Mouse (Mus musculus) c-Kit-negative CD71-positive TER-119-positive erythroid progenitor cells, embryonic 14.5 days (primary cell): ENCODE results near the gene Tmem270.
"Not testable (repeated sequence)": the region's sequence is repeated elsewhere in the genome, so short reads cannot be mapped to it uniquely, and the experiment has no call there.

Experiments
- DNase-seq: peaks from one replicate; pipeline ENCODE4 v3.0.0-alpha.2; 2013; ENCODE audit warnings: low read depth, low spot score

Tmem270 gene

DNA sequence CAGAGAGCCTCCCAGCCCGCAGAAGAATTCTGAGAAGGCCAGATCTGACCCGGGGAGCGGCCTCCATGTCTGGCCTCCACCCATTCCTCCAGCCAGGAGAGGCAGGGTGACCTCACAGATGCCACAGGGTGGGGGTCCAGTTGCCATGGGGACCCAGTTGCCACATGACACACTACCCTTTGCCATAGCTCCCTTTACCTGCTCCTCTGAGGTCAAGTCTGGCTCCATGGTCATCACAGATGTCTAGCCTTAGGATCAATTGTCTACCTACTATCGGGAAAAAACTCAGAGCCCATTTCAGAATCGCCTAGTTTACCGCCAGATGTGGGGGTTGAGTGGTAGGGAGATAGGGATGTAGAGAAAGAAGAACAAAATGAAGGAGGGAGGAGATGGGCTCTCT, at the start of gene Tmem270:
Tmem270 (minus strand) TSS at position 101 of the 400 bp plus-strand sequence.
- DNase-seq: no peak

DNA sequence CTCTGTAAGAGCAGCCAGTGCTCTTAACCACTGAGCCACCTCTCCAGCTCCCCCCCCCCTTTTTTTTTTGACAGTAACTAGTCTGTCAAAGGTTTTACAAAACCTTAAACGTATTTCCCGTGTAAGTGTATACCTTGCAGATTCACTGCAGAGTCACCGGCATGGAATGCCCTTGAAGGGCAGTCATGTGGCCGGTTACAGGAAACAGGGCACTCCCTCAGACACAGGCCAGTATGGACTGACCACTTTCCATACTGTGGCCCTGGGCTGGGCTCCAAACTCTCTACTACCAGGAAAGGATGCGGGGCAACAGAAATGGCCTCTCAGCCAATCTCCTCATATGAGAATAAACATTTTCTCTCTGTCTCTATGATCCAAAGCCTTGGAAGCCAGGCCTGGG, 49.0 kb upstream of the Tmem270 start:
- DNase-seq: no peak

DNA sequence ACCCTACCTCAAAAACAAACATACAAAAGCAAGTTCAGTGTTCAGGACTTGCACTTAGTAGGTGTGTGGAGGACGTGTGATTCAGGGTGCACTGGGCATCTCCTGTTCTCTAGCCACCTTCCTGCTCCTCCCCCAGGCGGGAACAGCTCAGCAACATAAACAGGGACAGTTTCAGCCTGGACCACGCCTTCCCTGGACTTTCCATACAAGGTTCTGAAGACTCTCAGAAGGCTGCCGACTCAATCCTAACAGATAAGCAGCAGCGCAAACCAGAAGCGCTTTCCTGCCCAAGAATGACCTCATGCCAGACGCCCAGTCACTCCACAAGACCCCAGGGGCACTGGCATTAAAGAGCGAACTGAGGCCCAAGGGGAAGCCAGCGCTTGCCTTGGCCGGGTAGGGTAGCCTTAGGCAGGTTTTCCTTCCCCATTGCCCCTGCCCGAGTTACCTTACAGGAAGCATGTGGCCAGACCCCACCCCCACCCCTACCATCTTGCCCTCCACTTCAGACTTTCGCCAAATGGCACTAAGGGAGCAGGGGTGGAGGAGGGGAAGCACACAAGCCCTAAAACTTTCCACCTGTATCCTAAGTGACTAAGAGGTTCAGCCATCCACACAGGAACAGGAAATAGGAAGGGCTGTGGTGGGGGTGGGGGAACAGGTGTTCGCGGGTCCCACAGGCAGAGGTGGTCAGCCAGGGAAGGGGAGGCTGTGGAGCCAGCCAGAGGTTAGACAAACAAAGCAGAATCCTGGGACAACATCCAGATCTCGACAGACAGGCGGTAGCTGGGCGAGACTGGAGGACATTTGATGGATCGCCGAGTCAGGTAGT, 44.7 kb upstream of the Tmem270 start:
- DNase-seq: no peak

DNA sequence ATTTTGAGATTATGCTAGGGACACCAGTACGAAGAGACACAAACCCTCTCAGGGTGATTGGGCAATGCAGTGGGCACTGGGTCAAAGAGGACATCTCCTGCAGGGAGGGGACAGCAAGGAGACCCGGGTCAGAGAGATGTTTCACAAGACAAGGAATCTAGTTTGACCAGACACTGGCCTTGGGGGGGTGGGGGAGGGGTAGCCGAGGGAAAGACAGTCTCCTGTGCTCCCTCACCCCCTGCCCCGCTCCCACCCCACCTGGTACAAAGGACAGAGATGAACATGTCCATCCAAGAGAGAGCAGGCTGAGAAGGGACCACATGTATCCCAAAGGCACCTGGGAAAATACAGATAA, 41.5 kb upstream of the Tmem270 start:
- DNase-seq: no peak

DNA sequence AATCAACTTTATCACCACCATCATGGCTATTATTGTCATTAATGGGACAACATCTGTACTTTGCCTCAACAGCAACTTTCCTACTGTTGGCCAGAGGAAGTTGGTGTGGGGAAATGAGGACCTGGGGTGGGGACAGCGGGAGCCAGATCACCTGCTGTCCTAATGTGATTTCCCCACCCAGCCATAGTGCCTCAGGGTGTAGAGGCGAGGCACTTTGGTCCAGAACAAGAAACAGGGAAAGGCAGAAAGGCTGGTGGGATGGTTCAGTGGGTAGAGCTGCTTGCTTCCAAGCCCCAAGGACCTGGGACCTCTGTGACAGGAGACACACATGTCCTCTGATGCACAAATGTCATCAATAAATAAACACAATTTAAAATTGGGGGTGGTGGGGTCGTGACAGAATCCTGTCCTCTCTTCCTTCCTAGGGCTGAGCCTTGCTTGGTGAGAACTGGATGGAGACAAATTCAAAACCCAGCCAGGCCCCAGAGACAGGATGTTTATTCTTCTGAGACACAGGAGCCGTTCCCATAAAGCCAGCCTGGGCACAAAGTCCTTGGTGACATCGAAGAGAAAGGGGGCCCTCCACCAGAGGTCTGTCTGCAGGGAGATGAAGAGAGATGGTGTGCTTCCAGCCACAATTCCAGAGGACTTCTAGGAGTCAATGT, 41.0 kb upstream of the Tmem270 start:
- DNase-seq: no peak

DNA sequence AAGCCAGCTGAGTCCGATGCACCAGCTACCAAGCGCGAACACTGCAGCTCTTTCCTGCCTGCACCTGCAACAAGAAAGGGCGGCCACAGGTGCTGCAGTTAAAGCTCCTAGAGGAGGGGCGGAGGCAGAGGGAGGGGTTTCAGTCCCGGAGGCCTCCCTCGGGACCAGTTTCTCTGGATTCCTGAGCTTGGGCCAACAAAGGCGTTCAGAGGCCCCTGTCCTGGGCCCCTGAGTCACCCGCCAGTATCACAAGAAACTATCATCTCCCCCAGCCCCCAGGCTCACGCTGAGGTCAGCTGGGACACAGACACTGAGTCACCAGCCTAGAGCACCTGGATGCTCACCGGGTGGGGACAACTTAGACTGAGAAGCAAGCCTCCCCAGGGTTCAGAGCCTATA, 40.3 kb upstream of the Tmem270 start, which contains the start of gene Cldn4:
Cldn4 (minus strand) TSS at position 78 of the 399 bp plus-strand sequence.
- no peak for DNase-seq

DNA sequence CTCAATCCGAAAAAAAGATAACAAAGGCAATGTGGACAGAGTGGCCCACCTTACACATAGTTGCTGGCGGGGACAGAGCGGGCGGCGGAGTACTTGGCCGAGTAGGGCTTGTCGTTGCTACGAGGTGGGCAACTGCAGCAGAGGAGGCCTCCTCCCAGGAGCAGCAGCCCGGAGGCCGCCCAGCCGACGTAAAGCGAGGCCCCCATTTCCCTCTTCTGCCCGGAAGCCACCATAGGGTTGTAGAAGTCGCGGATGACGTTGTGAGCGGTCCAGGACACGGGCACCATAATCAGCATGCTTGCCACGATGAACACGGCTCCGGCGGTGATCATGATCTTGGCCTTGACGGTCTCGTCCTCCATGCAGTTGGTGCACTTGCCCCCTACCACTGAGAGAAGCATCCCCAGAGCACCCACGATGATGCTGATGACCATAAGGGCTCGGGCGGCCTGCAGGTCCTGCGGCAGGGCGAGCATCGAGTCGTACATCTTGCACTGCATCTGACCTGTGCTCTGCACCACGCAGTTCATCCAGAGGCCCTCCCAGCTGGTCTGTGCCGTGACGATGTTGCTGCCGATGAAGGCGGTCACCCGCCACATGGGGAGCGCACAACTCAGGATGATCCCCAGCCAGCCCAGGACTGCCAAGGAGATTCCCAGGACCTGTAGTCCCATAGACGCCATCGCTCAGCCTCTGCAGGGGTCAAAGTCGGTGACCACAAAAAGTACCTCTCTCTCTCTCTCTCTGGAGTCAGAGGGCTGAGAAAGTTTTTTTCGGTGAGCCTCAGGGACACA, 39.7 kb upstream of the Tmem270 start:
- DNase-seq: no peak

DNA sequence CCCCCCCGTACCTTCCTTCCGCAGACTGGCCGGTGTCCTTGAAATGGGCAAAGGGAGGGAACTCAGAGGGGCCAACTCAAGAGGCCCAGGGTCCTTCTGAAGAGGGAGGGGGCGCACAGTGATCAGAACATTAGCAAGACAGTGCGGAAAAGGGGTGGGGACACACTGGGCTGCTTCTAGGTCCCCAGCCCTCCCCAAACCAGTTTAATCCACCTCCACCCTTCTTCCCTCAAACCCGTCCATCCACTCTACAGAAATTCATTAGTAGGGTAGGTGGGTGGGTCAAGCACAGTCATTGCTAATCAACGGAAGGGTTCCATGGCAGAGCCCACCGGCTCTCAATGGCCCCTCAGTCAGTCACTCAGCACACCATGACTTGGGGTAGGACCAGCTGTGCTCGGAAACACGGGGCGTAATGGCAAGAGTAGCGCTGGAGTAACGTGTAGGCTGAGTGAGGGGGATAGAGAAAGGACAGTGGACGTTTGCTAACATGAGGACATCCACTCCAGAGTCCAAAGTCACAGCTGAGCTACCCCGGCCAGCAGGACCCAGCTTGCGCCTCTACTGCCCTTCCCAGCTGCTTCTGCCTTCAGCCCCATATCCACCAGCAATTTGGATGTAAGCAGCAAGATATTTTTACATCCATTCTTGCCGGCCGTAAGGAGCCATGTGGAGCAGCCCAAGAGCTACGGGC, 38.9 kb upstream of the Tmem270 start:
- no peak for DNase-seq

DNA sequence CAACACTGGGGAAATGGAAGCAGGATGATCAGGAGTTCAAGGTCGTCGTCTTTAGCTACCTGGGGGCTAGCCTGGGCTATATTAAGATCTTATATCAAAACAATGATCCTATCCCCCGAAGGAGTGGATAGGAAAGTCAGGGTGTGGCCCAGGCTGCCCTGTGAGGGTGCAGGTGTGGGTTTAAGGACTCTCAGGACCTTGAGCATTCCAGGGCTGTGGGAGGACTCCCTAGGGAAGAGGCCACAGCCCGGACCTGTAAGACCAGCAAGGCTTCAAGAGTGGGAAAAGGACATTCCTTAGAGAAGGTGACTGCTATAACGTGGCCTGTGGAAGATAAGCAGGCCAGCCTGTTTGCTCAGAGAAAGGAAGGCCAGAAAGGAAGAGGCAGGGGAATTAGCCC, 37.6 kb upstream of the Tmem270 start:
- no peak for DNase-seq

DNA sequence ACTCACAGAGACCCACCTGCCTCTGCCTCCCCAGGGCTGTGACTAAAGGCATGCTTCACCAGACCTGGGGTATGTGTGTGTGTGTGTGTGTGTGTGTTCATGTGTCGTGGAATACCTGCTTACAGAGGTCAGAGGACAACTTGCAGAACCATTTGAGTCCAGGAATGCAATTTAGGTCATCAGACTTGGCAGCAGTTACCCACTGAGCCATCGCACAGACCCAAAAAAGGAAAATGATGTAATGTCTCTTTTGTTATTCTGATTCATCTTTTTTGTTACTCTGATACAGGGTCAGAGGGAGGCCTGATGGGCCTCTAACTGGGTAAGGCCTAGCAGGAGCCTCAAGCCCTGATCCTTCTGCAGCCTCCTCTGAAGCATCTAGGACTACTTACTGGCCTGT, 36.2 kb upstream of the Tmem270 start:
- DNase-seq: no peak

DNA sequence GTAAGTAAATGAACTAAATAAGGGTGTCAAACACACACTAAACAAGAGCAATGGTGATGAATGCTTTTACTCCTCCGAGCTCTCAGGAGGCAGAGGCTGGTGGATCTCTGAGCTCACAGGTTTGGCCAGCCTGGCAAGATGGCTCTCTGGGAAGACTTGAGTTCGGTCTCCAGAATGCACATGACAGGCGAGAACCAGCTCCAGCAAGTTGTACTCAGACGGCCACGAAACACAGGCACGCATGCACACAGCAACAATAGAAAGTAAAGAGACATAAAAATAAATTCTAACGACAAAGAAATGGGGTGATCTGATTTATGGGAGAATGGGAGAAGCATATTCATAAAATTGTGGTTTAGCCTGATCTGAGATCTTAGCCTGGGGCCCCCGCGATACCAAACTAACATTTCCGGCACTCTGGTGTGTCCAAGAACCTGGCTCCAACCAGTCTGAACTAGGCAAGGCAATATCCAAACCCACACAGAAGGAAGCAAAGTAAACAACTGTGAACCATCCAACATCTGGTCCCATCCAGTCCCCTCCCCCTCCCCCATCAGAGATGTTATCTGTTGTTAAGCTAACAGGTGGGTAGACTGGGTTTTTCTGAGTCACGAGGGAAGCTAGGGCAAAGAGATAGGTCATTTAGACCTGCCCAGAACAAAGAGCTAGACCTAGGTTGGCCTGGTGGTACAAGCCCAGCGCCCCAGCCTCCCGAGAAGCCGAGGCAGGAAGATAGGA, 35.1 kb upstream of the Tmem270 start:
- DNase-seq: no peak

DNA sequence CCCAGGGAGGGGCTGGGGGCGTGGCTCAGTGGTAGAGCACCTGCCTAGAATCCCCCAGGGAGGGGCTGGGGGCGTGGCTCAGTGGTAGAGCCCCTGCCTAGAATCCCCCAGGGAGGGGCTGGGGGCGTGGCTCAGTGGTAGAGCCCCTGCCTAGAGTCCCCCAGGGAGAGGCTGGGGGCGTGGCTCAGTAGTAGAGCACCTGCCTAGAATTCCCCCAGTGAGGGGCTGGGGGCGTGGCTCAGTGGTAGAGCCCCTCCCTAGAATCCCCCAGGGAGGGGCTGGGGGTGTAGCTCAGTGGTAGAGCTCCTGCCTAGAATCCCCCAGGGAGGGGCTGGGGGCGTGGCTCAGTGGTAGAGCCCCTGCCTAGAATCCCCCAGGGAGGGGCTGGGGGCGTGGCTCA, 33.0 kb upstream of the Tmem270 start:
- not testable (repeated sequence) for DNase-seq

DNA sequence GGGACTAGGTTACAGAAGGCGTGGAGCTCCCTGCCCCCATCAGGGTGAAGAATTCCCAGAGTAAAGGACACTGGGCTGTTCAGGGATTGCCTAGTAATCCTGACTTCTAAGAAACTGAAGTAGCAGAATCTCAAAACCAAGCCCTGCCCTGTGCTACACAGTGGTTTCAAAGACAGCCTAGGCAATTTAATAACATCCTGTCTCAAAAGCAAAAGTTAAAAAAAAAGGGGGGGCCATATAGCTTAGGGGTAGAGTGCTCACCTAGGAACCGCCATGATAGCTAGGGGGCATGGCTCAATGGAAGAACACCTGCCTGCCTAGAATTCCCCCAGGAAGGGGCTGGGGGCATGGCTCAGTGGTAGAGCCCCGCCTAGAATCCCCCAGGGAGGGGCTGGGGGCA, 32.5 kb upstream of the Tmem270 start:
- no peak for DNase-seq

DNA sequence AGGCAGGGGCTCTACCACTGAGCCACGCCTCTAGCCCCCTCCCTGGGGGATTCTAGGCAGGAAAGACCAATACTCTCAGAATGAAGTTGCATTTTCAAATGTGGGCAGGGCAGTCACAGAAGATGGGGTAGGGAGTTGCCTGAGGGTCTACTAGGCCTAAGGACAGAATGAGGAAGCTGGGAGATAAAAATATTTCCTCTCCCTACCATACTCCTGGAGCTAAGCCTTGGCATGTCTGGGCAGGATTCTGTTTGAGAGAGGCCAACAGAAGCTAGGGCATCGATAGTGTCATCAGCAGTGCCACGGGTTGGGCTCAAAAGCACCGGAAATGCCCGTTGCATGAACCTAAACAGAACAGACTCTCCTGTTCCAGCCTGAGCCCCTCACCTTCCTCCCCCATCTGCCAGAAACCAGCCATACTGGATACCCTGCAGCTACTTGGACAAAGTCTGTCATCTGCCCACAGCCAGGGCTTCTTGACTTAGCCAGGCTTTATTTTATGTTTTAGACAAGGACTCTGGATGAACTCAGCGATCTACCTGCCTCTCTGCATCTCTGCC, 30.2 kb upstream of the Tmem270 start:
- DNase-seq: no peak

DNA sequence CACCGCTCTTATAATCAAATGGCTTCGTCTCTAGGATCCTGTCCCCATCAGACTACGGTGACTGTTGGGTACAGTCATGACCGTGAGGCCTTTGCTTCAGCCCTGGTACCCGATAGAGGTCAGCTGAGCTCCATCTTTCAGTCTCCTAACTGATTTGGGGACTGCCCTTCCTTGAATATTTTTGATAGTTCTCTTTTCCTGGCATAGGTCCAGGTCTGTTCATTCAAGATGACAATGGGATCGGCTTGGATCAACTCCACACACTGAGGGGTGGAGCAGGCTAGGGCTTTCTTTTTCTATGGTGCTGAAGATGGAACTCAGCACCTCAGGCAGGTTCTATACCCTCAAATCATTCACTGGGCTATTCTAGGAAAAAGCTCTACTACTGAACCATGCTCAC, 29.5 kb upstream of the Tmem270 start:
- DNase-seq: no peak

DNA sequence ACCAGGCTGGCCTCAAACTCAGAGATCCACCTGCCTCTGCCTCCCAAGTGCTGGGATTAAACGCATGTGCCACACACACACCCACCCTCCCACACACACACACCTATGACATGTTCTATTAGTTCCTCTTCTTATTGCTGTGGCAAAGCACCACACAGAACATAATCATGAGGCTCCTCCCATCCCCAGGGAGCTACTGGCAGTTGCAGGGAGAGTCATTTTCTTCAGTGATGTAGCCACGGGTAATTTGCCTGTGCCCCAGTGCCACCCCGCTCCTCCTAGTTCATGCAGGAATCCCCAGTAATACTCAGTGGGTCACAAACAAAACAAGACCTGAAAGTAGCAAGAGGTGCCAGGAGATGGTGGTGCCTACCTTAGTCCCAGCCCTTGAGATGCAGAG, 28.1 kb upstream of the Tmem270 start:
- no peak for DNase-seq

DNA sequence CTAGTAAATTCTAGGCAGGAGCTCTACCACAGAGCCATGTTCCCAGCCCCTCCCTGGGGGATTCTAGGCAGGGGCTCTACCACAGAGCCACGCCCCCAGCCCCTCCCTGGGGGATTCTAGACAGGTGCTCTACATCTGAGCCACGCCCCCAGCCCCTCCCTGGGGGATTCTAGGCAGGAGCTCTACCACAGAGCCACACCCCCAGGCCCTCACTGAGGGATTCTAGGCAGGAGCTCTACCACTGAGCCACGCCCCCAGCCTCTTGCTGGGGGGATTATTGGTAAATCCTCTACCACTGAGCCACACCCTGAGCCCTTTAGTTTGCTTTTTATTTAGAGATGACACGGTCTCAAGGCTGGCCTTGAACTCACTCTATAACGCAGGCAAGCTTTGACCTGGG, 27.2 kb upstream of the Tmem270 start:
- not testable (repeated sequence) for DNase-seq

DNA sequence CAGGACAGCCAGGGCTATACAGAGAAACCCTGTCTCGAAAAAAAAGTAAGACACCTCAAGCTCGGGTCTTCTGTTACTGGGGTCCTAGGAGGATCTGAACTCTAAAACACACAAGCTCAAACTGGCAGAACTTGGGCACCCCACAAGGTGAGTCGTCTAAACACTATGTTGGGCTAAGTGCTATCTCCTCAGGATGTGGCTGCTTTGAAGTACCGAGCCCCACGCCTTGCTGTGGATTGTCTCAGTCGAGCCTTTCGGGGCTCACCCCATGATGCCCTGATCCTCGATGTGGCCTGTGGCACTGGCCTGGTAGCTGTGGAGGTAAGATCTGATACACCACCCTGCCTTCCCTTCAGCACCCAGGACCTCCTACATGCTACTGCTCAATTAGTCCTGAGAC, 26.7 kb upstream of the Tmem270 start:
- no peak for DNase-seq

DNA sequence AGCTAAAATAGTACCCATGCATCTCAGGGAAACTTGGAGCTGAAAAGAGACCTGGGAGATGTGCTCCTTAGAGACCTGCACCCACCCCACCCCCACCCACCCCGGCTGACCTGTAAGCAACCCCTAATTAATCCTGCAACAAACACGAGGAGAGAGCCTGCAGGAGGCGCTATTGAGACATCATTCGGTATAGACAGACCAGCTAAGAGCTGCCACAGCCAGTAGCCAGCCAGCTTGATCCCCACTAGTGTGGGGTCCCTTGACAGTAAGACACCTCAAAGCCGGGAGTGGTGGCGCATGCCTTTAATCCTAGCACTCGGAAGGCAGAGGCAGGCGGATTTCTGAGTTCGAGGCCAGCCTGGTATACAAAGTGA, 26.4 kb upstream of the Tmem270 start:
- peak; percentile 81 for DNase-seq

DNA sequence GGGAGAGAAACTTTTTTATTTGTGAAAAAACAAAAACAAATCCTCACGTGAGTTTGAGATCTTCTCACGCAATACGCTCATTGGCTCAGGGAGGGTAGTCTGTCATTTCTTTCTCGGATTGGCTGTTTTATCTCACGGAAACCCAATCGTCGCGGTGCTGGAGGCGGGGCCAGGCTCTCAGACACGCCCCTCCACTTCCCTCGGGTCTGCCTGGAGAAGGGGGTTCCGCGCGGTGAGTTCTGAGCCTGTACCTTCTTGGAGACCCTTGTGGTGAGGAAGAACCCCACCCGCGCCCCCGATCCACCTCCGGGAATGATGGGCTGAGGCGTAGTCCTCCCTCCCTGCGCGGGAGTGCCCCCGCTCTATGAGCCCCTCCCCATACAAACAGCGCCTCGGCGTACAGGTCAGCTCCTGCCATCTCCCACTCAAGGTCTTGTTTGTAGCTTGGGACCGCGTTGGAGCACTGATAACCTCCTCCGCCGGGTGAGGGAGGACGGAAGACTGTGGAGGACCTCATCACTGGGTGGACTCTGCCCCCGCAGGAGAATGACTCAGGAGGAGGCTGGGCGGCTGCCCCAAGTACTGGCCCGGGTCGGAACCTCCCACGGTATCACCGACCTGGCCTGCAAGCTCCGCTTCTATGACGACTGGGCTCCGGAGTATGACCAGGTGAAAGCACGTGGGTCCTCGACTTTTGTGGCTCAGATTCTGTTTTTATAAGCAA, 25.8 kb upstream of the Tmem270 start, which contains the start of gene Mettl27:
Mettl27 (plus strand) TSS at position 190 of the 724 bp plus-strand sequence.
- peak; percentile 89 for DNase-seq
